1 mouse cellular context compared by ENCODE assay signal in the genomic region with DNA sequence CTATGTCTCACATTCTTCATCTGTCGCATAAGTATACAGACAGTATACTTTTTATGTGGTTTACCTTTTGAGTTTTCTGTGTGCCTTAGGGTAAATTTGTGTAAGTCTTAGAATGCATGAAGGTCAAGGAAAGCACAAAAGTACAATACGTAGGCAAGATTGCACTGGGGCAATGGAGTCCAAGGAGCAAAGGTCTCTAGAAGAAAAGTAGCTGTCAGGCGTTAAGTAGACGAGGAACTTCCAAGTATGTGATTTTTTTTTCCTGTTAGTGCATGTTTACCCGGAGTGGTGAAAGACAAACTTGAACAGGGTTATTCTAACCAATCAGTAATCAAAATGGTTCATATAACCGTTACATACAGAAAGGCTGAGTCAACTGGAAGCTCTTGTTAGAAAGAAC.
A peak's percentile ranks its signal among the peaks of the same experiment; 100 is the strongest.
TF ChIP-seq lines count a peak whose summit lies in the region.

No protein-coding gene starts in this region.

TF ChIP-seq in CH12.LX, 34 proteins besides CTCF, POLR2A, EP300 and RAD21 (continued from another document):
- TF ChIP-seq JUN (IDR thresholded peaks at IDR 0.05; ENCODE audit: insufficient read depth, low read depth, low read length) (no peak), JUND (conservative IDR thresholded peaks at IDR 0.05; ENCODE audit: low read depth, low read length) (no peak), MAFK (IDR thresholded peaks at IDR 0.05; ENCODE audit: insufficient replicate concordance, low read length) (peak; percentile 44; the same call in 1 of the 2 replicates), POLR2AphosphoS2 (IDR thresholded peaks at IDR 0.05; ENCODE audit: low read depth, low read length) (no peak), USF2 (conservative IDR thresholded peaks at IDR 0.05; ENCODE audit: low read depth, low read length) (no peak), MYC (IDR thresholded peaks at IDR 0.05; ENCODE audit: low read depth, low read length) (no peak), UBTF (IDR thresholded peaks at IDR 0.05; ENCODE audit: low read depth, low read length) (no peak)
